Mouse (Mus musculus) c-Kit-positive CD71-positive TER-119-positive erythroid progenitor cells, embryonic 14.5 days (primary cell): ENCODE results near the gene Cnbp.
A peak's percentile ranks its signal among the peaks of the same experiment; 100 is the strongest.

Source experiments
- DNase-seq: peaks from one replicate; pipeline ENCODE4 v3.0.0-alpha.2; 2013; ENCODE audit warnings: low spot score

Gene Cnbp

DNA sequence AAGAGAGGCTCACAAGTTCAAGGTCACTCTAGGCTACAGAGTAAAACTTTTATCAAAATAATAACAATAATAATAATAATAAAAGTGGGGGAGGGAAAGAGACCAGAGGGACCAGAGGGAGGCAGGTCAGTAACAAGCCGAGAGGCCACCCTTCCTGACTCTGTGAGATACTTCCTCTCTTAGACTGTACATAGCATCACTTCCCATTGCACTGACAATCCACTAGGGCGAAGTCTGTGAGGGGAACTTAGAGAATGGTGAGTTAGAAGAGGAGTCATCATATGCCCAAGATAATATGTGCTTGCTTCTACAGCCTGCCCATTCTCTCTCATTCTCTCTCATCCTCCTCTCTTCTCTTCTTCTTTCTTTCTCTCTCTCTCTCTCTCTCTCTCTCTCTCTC is 44.9 kb downstream of the Cnbp start:
- DNase-seq, result no peak

DNA sequence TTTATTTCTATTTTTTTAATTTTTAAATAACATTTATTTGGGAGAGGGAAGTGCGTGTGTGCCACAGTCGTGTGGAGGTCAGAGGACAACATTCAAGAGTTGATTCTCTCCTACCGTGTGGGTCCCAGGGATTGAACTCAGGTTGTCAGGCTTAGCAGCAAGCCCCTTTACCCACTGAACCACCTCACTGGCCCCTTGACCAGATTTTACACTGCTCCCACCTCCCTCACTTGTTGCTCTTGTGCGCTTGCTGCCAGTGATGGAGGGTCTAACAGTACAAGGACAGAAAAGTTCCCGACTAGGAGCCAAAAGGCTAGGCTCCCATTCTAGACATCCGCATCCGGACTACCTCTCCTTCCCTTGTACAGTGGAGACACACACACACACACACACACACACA is 45.5 kb downstream of the Cnbp start:
- no peak for DNase-seq

- DNase-seq, result no peak
Observed at GRCm38 (mm10) chr6:87804886-87805285, 46.0 kb downstream of the Cnbp start.

DNA sequence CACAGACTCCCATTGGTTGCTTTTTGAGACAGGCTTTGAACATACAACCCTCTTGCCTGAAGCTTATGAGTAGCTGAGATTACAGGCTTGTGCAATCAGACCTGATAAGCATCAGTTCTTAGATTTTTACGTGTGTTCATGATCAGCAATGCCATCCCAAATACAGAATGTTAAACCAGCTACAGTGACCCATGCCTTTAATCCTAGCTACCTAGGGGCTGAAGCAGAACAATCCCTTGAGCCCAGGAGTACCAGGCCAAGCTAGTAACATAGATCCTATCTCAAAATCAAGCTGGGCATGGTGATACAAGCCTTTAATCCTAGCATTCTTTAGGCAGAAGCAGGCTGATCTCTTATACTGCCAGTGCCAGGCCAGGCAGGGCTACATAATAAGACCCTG is 46.9 kb downstream of the Cnbp start:
- DNase-seq, result no peak

DNA sequence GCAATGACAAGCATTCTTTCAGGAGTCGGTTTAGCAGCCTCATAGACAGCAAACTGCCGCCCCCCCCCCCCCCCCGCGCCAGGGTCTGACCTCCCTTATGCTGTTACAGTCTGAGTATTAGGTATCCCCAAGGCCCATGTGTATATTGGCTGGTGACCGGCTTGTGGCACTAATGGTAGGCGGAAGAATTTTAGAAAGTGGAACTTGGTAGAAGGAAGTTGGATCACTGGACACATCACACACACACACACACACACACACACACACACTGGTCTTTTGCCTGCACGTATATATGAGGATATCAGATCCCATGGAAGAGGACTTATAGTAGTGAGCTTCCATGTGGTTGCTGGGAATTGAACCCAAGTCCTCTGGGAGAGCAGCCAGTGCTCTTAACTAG is 48.4 kb downstream of the Cnbp start:
- no peak for DNase-seq

DNA sequence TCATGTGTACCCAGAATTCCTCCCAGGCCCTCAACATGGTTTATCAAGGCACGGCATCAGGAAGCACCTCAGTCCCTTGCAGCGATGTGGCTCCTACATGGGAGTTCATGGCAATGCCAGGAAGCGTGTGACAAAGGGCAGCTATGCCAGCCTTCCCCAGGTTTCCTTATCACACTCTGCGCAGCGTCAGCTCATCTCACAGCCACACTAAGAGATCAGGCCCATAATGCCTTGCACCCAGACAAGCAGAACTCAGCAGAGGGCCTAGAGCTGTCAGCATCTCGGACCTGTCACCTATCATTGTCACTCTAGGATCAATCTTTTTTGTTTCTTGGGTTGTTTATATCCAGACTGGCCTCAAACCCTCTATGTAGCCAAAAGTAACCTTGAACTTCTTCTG is 51.3 kb downstream of the Cnbp start:
- no peak for DNase-seq

DNA sequence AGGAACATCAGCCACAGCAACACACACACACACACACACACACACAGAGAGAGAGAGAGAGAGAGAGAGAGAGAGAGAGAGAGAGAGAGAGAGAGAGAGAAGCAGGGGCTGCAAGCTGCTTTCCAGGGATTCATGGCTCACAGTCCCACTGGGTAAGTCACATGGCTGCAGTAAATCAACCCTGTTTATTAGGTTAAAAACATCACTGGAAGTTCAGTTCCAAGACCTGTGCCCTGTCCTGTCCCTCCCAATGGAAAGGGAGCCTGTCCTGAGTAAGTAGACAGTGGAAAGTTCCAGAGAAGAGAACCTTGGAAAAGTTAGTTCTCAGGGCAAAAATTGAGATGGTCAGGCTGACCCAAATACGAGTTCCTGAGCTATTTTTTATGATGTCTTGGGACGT is 53.6 kb downstream of the Cnbp start:
- DNase-seq, result no peak

DNA sequence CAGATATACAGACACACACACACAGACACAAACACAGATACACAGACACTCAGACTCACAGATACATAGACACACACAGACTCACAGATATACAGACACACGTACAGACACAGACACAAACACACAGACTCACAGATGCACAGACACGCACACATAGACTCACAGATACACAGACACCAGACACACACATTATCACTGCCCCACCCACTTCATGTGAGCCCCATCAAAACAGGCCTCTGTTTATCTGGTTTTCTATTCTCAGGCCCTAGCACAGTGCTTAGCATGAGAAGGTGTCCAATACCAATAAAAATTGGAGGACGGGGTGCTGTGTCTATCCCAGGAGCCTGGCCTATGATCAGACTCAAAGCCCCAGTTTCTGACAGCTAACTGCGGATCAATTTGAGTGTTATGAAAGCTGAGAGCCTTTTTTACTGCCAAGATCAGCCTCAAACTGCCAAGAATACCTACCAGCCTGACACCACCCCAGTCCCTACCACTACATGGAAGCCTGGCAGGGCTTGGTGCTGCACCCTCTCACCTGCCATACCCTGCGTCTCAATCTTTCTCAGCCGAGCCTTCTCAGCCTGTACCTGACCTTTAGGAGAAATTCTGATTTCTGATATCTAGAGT is 54.5 kb downstream of the Cnbp start:
- DNase-seq, result peak; percentile 54

GRCm38 (mm10) chr6:87795385-87796150 is 55.3 kb downstream of the Cnbp start:
- DNase-seq, result no peak

DNA sequence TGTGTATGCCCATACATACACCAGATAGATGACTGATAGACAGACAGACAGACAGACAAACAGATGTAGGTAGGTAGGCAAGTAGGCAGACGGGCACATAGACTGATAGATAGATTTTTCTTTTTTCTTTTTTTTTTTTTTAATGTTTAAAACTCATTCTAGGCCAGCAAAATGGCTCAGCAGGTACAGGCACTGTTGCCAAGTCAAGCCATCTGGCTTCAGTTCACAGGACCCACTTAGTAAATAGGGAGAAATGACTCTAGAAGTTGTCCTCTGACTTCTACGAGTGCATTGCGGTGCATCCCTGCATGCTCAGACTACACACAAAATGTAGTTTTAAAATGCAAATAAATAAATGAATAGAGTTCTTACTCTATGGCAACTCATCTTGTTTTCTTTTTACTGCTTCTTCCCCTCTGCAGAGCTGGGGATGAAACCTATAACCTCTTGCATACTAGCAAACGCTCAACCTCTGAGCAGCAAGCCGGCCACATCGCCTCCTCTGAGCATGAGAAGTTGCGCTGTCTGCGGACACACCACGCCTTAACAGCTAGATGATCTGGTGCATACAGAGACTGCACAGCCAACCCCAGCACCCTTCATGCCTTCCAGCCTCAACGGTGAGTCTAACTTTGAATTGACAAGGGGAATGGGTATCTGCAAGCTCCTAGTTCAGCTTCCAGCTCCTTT is 56.9 kb downstream of the Cnbp start:
- no peak for DNase-seq
